Mouse (Mus musculus) layer of hippocampus, postnatal 14 days (tissue): Measurements from ENCODE around the gene Gm21731. TPM values are rescaled to one million over a fixed set of nuclear protein-coding genes. Genes with fewer than 3 reads are reported as not detected.
"Not testable (repeated sequence)": the region's sequence is repeated elsewhere in the genome, so short reads cannot be mapped to it uniquely, and the experiment has no call there.

Experiments
- DNase-seq, 2 experiments: peaks; one replicate each; pipeline ENCODE4 v3.0.0; 2021 to 2022; ENCODE audit warnings: low spot score in 2 of 2, mixed read lengths in 1 of 2
- long read RNA-seq, 2 experiments: library from polyadenylated mRNA; stranded (forward); transcript quantifications; one replicate each; pipeline ENCODE4 v2.0.0; 2021
- total RNA-seq, 2 experiments: library from RNA; stranded (reverse); gene quantifications; 2 replicates each; pipeline ENCODE4 v1.2.3; 2021

Gm21731 gene
- not detected for total RNA-seq
- long read RNA-seq, experiment 1: 0 reads
- long read RNA-seq, experiment 2: 0 reads

GRCm38 (mm10) chr13:120238811-120239210, at the start of gene Gm21731:
Gene Gm21731, plus strand, starts transcription at chr13:120239111.
- not testable (repeated sequence) for DNase-seq

GRCm38 (mm10) chr13:120196189-120196821, 42.6 kb upstream of the Gm21731 start:
- DNase-seq: not testable (repeated sequence)

GRCm38 (mm10) chr13:120215847-120216246, 23.1 kb upstream of the Gm21731 start, which contains the start of gene Gm21762:
Gene Gm21762, minus strand, starts transcription at chr13:120215947.
- DNase-seq: not testable (repeated sequence)

- not testable (repeated sequence) for DNase-seq
Observed at GRCm38 (mm10) chr13:120220922-120221321, 18.0 kb upstream of the Gm21731 start.

GRCm38 (mm10) chr13:120223012-120223659, 15.8 kb upstream of the Gm21731 start:
- not testable (repeated sequence) for DNase-seq

GRCm38 (mm10) chr13:120231798-120232197, 7.1 kb upstream of the Gm21731 start:
- DNase-seq: not testable (repeated sequence)

- DNase-seq: not testable (repeated sequence)
Observed at GRCm38 (mm10) chr13:120232447-120233049, 6.4 kb upstream of the Gm21731 start.

GRCm38 (mm10) chr13:120251208-120251924, 12.5 kb downstream of the Gm21731 start:
- DNase-seq: not testable (repeated sequence)

- not testable (repeated sequence) for DNase-seq
Observed at GRCm38 (mm10) chr13:120258817-120259658, 20.1 kb downstream of the Gm21731 start.

- DNase-seq: not testable (repeated sequence)
Observed at GRCm38 (mm10) chr13:120259718-120260117, 20.8 kb downstream of the Gm21731 start.

- not testable (repeated sequence) for DNase-seq
Observed at GRCm38 (mm10) chr13:120262870-120263269, 24.0 kb downstream of the Gm21731 start, which contains the start of gene AF067061. Gene AF067061, plus strand, starts transcription at chr13:120263114.

- DNase-seq: not testable (repeated sequence)
Observed at GRCm38 (mm10) chr13:120277837-120278236, 38.9 kb downstream of the Gm21731 start.

- no peak for DNase-seq
Observed at GRCm38 (mm10) chr13:120278784-120279183, 39.9 kb downstream of the Gm21731 start.

Other genes with a start within 250 kb of the Gm21731 start
- not detected for gene Gm36079, start 212.1 kb upstream of the Gm21731 start, total RNA-seq
- gene Gm21188, start 186.9 kb upstream of the Gm21731 start, total RNA-seq: not detected
- gene Gm20767, start 98.9 kb upstream of the Gm21731 start, total RNA-seq: not detected
- gene Gm21818, start 66.7 kb upstream of the Gm21731 start, total RNA-seq: not detected
- not detected for gene Gm21762, start 23.2 kb upstream of the Gm21731 start, total RNA-seq
- gene AF067061, start 24.0 kb downstream of the Gm21731 start, total RNA-seq: not detected
- gene BC147527, start 61.3 kb downstream of the Gm21731 start, total RNA-seq: not detected
- gene Tcstv3, start 77.8 kb downstream of the Gm21731 start, total RNA-seq: not detected